Mouse (Mus musculus) heart, postnatal 0 days (tissue): ENCODE results near the gene Mapt.

ENCODE experiments used
- CTCF ChIP-seq: IDR thresholded peaks from 2 replicates; pipeline ENCODE4 v1.5.1; 2016; ENCODE audit warnings: antibody characterized with exemption, control low read depth, low read depth
- EP300 ChIP-seq: IDR thresholded peaks from 2 replicates; pipeline ENCODE4 v1.6.1; 2016; ENCODE audit warnings: antibody characterized with exemption, low read depth

- TF ChIP-seq CTCF (no peak), EP300 (no peak)
Measured at GRCm38 (mm10) chr11:104234680-104235079, 3.5 kb downstream of the Mapt start.
